Mouse (Mus musculus): Measurements from ENCODE around the gene Med19.
"Not testable (repeated sequence)": the region's sequence is repeated elsewhere in the genome, so short reads cannot be mapped to it uniquely, and the experiment has no call there.

Gene Med19

DNA sequence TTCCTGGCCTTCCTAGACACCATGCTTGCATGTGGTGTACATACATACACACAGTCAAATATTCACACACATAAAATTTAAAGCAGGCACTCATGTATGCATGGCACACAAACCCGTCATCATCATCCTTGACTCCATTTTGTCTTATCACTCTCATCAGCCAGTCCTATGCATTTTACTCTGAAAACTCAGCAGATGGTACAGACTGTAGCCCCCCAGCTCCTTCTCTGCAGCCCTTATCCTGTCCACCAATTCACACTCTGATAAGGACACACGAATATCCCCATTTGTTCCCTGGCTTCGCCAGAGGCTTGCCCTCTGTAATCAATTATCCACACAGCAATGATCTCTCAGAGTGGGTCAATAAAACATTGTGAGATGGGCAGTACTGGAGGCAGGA, 43.0 kb downstream of the Med19 start:
- DNase-seq, result no peak

DNA sequence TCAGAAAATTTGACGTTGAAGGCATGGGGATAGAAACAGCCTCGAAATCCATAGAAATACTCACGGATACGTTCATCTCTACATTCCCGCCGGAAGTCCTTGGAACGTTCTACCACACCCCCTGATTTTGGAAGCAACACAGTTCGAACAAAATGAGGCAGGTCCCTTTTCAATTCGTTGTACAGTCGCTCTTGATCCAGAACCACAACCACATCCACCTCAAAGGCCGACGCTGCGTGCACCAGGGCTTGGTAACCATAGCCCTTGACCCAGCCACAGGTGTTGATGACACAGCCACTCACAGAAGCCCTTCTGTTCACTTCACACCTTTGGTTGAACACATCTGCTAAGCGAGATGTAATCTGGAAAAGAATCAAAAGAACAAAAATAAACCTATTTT, 45.7 kb downstream of the Med19 start:
- no peak for DNase-seq

DNA sequence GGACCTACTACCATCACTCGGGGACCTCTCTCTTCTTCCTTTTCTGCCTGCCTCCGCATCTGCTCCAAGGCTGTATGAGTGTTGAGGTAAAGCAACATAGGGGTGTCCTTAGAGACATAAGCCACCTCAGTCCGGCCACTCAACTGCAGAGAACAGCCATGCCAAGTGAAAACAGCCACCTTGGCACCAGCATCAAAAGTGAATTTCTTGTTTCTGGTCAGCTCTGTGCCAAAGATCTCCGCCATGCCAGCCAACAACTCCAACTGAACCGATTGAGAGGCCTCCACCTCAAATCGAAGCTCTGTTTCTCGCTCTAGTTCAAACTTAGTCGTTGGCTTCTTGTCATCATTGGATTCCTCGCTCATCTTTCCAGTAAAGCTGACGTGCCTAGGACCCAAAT, 47.6 kb downstream of the Med19 start:
- no peak for DNase-seq

DNA sequence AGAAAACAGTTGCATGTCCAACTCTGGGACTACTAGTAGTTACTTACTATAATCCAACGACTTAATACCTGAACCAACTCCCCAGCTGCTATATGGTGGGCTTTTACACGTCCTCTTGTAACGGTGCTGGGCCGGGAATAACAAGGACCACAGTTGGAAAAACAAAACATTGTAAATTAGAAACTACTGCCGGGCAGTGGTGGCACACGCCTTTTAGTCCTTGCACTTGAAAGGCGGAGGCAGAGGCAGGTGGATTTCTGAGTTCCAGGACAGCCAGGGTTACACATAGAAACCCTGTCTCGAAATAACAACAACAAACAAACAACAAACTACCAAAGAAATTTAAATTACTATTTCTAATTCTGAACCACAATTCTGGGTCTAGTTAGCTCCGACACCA, 48.5 kb downstream of the Med19 start:
- no peak for DNase-seq

DNA sequence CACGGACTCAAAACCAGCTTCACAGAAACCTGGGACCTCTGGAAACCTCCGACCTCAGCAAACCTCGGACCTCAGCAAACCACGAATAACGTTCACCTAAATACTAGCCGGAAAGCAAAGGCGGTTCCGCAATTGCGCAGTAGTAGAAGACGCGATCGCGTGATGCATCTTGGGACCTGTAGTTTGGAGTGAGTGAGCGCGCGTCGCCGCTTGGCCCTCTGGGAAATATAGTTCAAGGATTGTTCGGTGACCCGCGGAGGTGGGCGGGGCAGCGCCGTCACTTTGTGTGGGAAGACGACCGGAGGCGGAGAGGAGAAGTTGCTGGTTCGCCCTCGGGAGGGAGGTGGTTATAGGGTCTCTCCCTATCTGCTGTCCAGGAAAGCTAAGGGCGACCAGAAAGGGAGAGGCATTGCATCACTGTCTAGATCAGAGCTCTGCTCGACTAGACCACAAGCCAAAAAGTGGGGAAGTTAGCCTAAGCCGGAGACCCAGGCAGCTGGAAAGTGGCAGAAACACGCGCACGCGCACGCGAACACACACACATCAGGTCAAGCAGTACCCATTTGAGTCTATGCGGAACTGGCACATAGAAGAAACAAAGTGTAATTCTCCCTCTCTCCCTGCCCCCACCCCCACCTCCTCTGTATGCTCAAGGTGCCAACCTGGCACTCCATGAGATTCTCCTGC, 49.1 kb downstream of the Med19 start, which contains the start of gene Clp1:
Gene Clp1 (minus strand): TSS at position 179 of the 687 bp plus-strand sequence.
- peak; percentile 95 for DNase-seq

DNA sequence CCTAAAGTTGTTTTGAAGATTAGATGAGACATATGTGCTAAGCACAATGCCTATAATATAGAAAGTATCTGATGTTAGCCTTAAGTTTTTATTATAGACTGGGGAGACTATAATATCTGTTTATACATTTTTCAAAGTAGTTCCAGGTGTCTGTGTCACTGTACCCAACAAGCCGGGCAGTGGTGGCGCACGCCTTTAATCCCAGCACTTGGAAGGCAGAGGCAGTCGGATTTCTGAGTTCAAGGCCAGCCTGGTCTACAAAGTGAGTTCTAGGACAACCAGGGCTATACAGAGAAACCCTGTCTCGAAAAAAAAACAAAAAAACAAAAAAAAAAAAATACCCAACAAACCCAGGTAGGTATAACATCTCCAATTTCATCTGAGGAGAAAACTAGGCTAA, 50.0 kb downstream of the Med19 start:
- not testable (repeated sequence) for DNase-seq

DNA sequence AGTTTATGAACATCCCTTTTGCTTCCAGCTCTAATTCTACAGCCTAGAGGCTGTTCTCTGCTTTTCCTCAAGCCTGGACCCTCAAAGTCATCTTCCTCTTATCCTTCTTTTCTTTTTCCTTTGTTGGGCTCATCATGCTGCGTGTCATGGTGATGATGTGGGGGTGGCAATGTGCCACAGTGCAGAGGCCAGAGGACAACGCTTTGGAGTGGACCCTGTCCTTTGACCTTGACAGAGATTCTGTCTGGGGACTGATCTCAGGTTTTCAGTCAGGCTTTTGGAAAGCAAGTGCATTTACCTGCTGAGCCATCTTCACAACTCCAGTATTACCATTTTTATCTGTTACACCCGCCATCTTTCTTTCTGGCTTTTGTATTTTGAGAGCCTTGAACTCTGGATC, 53.0 kb downstream of the Med19 start:
- DNase-seq, result no peak

DNA sequence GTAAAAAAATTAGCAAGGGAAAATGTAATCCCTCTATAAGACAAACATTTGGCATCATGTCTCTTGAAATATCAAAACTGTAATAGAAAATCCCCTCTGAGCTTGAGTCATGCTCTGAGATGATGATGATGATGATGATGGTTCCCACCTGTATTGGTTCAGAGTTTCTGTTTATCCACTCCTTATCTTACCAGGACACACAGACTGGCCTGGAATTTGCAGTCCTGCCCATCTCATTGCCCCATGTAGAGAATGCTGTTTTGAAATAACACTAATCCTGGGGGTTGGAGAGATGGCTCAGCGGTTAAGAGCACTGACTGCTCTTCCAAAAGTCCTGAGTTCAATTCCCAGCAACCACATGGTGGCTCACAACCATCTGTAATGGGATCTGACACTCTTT, 54.2 kb downstream of the Med19 start:
- no peak for DNase-seq

DNA sequence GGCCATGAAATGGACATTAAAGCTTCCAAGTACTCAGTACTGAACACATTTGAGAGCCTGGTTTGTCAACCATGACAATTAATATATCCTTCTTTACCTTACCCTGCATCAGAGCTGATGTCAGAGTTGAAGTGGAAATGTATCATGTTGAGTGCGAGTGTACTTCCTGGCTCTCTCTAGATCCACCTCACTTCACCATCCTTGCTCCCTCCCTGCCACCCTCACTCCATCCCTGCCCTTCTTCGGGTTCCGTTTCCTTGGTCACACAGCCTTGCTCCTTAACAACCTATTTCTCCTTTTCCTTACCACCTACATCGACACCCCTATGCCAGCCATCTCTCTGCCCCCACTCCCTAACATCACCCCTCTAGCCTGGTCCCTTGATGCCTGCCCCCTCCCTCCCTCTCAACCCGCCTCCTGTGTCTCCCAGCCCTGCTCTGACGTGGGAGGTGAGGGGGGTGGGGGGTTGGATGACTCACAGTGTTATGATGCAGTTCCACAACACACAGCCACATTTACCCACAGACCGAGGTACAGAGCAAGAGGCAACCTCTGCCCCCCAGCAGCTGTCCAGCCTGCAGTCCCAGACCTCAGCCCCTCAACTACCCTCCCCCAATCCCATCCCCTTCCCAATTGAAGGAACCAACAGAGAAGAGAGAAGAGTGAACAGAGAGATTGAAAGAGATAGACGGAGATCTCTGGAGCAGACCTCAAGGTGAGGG, 55.5 kb downstream of the Med19 start, which contains the start of gene Ypel4:
Gene Ypel4 (plus strand): TSS at position 480 of the 722 bp plus-strand sequence.
- DNase-seq, result peak; percentile 73

DNA sequence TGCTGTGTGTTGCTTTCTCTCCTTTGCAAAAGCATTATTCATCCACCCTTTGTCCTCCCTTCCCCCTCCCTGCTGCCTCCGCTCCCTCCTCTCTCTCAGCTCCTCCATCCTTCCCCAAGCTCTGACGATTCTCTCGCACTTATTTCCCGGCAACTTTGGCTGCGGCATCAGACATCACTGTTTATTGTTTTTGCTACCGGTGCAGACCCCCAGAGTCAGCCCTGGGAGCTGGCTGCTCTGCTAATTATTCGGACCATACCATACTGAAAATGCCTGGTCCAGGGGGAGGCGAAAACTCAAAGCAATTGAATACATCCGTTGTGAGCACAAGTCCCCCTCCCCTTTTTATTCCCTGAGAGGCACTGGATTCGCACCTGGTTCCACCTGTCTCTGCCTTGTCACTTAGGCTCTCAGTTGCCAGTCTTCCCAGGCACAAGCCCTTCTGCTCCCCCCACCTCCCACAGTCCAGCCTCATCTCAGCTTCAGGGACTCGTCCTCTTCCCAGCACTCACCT, 56.2 kb downstream of the Med19 start:
- peak; percentile 56 for DNase-seq

DNA sequence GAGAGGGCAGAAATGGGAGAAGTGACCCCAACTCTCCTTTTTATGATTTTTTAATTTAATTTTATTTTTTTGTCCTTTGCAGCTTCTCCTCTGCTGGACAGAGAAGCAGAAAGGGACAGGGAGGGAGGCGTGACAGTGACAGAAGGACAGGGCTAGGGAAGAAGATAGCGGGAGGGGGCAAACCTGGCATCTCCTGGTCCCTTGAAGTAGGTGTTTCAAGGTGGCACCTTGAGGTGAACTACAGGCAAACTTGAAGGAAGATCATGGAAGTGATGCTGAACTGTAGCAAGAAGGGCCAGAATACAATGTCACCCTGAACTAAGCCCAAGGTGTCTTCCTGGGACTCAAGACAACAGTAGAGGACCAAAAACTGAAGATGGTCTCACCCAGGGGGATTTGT, 56.7 kb downstream of the Med19 start:
- DNase-seq, result no peak

DNA sequence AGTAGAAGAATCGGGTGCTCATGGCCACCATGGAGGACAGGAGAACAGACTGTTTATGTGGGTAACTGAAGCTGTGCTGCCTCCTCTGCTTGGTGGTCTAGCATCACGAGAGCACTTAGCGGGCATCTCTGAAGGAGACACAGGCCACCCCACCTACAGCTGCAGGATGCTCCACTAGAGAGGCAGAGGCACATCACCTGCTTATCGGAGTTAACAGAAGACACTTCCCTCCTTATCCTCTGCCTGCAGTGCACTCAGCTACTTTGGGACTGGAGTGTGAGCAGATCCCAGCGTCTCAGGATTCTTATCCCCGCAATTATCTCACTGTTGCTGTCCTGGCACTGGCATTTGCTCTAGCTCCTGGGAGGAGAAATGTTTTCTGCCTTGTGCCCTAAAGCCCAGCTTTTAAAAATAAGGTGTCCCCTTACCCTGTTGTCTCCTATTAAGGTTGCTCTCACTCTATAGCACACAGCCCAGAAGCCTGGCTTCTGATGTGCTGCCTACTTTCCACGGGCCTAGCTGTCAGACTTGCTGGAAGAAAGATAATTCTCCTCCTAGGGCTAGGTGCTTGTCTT, 57.2 kb downstream of the Med19 start:
- no peak for DNase-seq

DNA sequence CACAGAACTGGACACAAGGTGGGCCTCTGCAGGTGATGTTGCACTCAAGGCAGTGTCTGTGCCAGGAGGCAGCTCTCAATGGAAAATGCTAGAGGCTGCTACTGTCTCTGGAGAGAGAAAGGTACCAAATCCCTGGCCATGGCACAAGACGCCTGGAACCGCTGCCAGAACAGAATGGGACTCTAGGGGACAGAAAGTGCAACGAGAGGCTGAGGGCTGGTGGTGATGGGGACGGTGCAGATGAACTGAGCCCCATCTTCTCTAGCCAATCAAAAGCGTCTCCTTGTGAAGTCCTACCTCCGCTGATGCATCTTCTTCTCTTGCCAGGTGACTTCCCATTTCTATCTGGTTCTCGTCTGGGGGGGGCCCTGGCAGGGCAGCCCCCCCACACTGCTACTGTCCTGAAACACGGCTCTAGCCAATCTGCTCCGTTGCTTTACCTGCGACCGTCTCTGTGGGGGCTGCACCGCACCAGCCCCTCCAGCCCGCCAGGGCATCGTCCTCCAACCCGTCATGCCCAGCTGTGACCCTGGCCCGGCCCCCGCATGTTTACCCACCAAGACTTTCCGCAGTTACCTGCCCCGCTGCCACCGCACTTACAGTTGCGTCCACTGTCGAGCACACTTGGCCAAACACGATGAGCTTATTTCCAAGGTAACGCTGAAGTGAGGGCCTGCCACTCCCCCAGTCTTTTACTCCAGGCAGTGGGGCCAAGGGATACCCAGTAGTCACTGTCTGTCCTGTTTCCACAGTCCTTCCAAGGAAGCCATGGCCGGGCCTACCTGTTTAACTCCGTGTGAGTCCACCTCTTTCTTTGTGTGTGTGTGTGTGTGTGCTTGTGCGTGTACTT, 58.3 kb downstream of the Med19 start:
- peak; percentile 15 for DNase-seq

DNA sequence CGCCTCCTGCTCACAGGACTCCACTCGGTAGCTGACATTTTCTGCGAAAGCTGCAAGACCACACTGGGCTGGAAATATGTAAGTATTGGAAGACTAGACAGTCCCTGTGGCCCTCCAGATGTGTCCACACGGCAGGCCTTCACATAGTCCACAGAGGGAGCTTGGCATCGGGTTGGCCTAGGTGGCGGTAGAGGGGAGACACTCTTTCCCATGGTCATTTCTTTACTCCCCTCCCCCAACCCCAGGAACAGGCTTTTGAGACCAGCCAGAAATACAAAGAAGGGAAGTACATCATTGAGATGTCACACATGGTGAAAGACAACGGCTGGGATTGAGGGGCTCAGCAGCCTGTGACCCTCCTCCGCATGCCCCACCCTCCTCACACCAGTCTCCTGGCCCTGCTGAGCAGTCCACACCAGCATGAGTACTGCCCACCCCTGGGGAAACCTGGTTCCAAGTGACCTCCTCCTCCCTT, 59.3 kb downstream of the Med19 start:
- no peak for DNase-seq

All from right cerebral cortex, postnatal 25 days (tissue).